ENCODE assay signal across 16 mouse cellular contexts in the genomic region with DNA sequence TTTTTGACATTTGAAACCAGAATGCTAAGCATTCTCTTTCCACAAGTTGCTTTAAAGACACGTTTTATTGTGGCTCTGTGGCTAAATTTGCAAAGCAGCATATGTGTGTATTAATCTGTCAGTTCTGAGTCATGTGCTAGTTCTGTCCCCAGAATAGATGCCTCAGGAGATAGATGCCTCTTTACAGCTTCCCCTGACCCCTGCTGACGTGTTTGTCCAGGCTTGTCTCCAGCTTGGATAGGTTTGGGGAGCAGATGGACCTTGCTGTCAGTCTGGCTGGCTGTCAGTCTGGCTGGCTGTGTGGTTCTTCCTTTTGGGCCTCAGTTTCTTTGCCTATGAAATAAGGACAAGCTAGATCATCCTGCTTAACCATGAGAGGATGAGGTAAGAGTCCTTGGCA.
DNase-seq lines count a peak whose midpoint lies in the region; ATAC-seq lines count a peak whose summit lies in the region.
"Had no signal": no experiment of that assay in that cellular context is flagged by ENCODE, and none has a peak within 500 bp of the region (broad histone marks: within the 10 kb centered on the region; RNA-seq: fewer than 3 reads in every experiment).

No protein-coding gene starts in this region.

- no peaks in the 10 kb centered on the region for H3K36me3 ChIP-seq in macrophage (ENCODE audit: inconsistent target)
- H3K36me3 ChIP-seq: G1E; heart, embryonic 10.5 days; hindbrain, embryonic 10.5 days had no signal

- peak overlapping the region; percentile 38 for H3K27ac ChIP-seq in macrophage
- H3K27ac ChIP-seq: heart, embryonic 10.5 days; hindbrain, embryonic 10.5 days had no signal

- H3K79me2 ChIP-seq in macrophage (ENCODE audit: inconsistent target) = peaks cover 8% of the 10 kb centered on the region; the same call in 1 of the 2 replicates

- WGBS in macrophage (ENCODE audit: missing documents) = 78% methylated on average over 2 of the region's 2 CpGs

- no peak overlapping the region for H3K4me3 ChIP-seq in macrophage (ENCODE audit: inconsistent target)
- H3K4me3 ChIP-seq: heart, embryonic 10.5 days; hindbrain, embryonic 10.5 days had no signal

- DNase-seq in cerebellum, adult 18-20 months = peak; percentile 20 to 30
- peak; percentile 52 for DNase-seq in layer of hippocampus, adult 9-11 months
- DNase-seq in layer of hippocampus, postnatal 10 days (ENCODE audit: low spot score in 2 of 2) = no peak
- DNase-seq in adrenal gland, adult 8-10 months = peak; percentile 62
- no peak for DNase-seq in lung, postnatal 4 days
- no peak for DNase-seq in urinary bladder, postnatal 10 days (ENCODE audit: low spot score)
- DNase-seq: forebrain, postnatal 0 days; kidney, adult 9 months; lung, embryonic 14.5 days; thymus, adult 2 months had no signal

- no peak for ATAC-seq in cerebellum, adult (ENCODE audit: insufficient number of reproducible peaks, low FRiP score, low TSS enrichment)
- ATAC-seq: activated CD4-positive, CD25-positive, alpha-beta regulatory T cell, adult 4 months; forebrain, postnatal 0 days had no signal

Comparison
In these comparisons a context has a peak if more than half of its experiments do, and no peak if none do; other contexts are left out.
1. DNase-seq: peak in cerebellum, adult 18-20 months (2 of 2), layer of hippocampus, adult 9-11 months (single experiment) and adrenal gland, adult 8-10 months (single experiment); none in layer of hippocampus, postnatal 10 days (0 of 2), lung, postnatal 4 days (0 of 2) and urinary bladder, postnatal 10 days (single experiment).